Mouse (Mus musculus) cerebellum, adult 2 months (tissue): ENCODE measurements at regions not wholly inside any gene's neighbourhood (a gene's known extent, or its start where the extent isn't known, plus 50 kb on each side); places are given as distances from the start of the nearest gene placed in this dataset.

Experiments used
- CTCF ChIP-seq: fragments of 200-500 bp; IDR thresholded peaks from 2 replicates; pipeline ENCODE4 v1.5.1; 2011; ENCODE audit warnings: low read depth, mild to moderate bottlenecking, control low read depth, low read length, moderate library complexity, borderline replicate concordance; ENCODE audit not compliant: insufficient read depth
- POLR2A ChIP-seq: fragments of 200-500 bp; IDR thresholded peaks from 2 replicates; pipeline ENCODE4 v1.6.1; 2011; ENCODE audit warnings: low read length, control low read depth, borderline replicate concordance; ENCODE audit not compliant: insufficient read depth

DNA sequence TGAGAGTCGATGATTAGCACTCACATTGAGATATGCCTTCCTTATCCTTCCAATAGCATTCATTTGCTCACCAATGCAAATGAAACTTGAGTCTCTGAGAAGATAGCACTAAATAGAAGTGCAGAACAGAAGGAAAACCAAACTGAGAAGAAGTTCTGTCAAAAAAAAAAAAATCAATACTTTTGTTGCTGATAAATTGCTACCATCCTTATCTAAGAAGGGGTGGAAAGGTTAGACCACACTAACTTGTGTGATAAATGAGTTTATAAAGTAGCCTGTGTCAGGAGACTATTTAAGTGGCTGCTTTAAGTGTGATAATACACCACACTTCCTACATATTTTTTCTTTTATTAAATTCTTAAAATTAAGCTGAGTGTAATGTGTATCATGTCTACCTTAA is 78.1 kb upstream of the Atg10 start:
- no peak for TF ChIP-seq POLR2A
- TF ChIP-seq CTCF = no peak
